Mouse (Mus musculus) layer of hippocampus, adult 9-10 months (tissue): ENCODE measurements around the gene Yif1a.
A peak's percentile ranks its signal among the peaks of the same experiment; 100 is the strongest.
"Not testable (repeated sequence)": the region's sequence is repeated elsewhere in the genome, so short reads cannot be mapped to it uniquely, and the experiment has no call there.

Experiments used
- DNase-seq: peaks from one replicate; pipeline ENCODE4 v3.0.0; 2022; ENCODE audit warnings: low spot score

The Yif1a gene

GRCm38 (mm10) chr19:5085145-5085863 lies 3.0 kb upstream of the Yif1a start, which contains the start of gene Tmem151a:
Tmem151a (minus strand) TSS chr19:5085531.
- no peak for DNase-seq

- not testable (repeated sequence) for DNase-seq
These were observed 1.8 kb upstream of the Yif1a start for GRCm38 (mm10) chr19:5086533-5086932.

GRCm38 (mm10) chr19:5089324-5089723 lies 986 bp downstream of the Yif1a start:
- DNase-seq: no peak

GRCm38 (mm10) chr19:5092083-5092482 lies 3.7 kb downstream of the Yif1a start:
- no peak for DNase-seq

GRCm38 (mm10) chr19:5093481-5094242 lies 5.3 kb downstream of the Yif1a start:
- DNase-seq: no peak

GRCm38 (mm10) chr19:5094243-5094632 lies 5.9 kb downstream of the Yif1a start:
- peak; percentile 93 for DNase-seq

GRCm38 (mm10) chr19:5094746-5095417 lies 6.5 kb downstream of the Yif1a start:
- DNase-seq: no peak

- no peak for DNase-seq
These were observed 7.6 kb downstream of the Yif1a start for GRCm38 (mm10) chr19:5095887-5096474.

GRCm38 (mm10) chr19:5097521-5098362 lies 9.4 kb downstream of the Yif1a start:
- DNase-seq: no peak

- DNase-seq: no peak
These were observed 10.2 kb downstream of the Yif1a start, which contains the start of gene Cnih2 for GRCm38 (mm10) chr19:5098363-5099143. Cnih2 (minus strand) TSS chr19:5098521.

GRCm38 (mm10) chr19:5106074-5106473 lies 17.7 kb downstream of the Yif1a start:
- no peak for DNase-seq

GRCm38 (mm10) chr19:5106731-5107191 lies 18.4 kb downstream of the Yif1a start, which contains the start of gene Rab1b:
Rab1b (minus strand) TSS chr19:5107072.
- peak; percentile 95 for DNase-seq

GRCm38 (mm10) chr19:5107556-5108270 lies 19.4 kb downstream of the Yif1a start:
- no peak for DNase-seq

GRCm38 (mm10) chr19:5108271-5108575 lies 19.9 kb downstream of the Yif1a start:
- DNase-seq: no peak

GRCm38 (mm10) chr19:5108702-5109101 lies 20.4 kb downstream of the Yif1a start:
- no peak for DNase-seq

- no peak for DNase-seq
These were observed 21.5 kb downstream of the Yif1a start for GRCm38 (mm10) chr19:5109659-5110453.

GRCm38 (mm10) chr19:5113783-5114182 lies 25.4 kb downstream of the Yif1a start:
- no peak for DNase-seq

GRCm38 (mm10) chr19:5117494-5118383 lies 29.4 kb downstream of the Yif1a start:
- no peak for DNase-seq
